Mouse (Mus musculus): ENCODE measurements around the gene Olfr1089. TPM values are rescaled to one million over a fixed set of nuclear protein-coding genes. Genes with fewer than 3 reads are reported as not detected.

Olfr1089 gene
- not detected in 2 replicates for total RNA-seq (2014; fragmentation: Nextera tagmentation)
- not detected in 2 replicates for total RNA-seq (2017)

DNA sequence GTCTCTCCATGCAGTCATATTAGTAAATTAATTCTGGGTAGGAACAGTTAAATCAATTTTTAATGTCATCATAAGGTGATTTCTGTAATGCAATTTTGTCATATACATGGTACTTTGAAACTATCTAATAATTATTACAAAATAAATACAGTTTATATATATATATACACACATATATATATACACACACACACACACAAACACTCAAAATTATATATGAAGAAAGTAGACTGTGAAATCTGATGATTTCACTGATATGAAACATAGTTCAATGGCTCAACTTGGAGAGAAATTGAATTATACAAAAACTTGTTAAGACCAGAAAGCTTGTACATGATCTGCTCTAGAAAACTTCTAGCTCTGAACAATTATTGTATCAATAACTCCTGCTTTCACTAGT is at the start of gene Olfr1089:
TSS of gene Olfr1089 (minus strand) at position 101 of the 400 bp plus-strand sequence.
- ATAC-seq (replicated peaks; ENCODE audit: low FRiP score, low TSS enrichment, poor library complexity, severe bottlenecking): no peak

DNA sequence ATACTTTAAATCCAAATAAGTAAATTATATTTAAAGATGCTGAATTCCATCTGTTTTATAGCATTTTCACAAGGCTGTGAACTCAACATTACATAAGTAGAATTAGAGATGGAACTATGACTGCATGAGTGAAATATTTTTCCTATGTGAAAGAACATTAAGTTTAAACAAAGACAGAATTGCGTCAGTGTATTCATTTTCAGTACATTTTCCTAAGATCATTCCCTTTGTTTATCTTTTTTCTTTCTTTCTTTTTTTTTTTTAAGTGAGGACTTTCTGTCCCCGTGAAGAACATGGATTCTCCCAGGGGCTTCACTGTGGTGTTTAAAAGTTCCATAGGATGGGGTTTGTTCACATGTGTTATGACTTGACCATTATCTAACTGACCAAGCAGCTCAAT is 48.7 kb upstream of the Olfr1089 start, which contains the start of gene Olfr1093:
TSS of gene Olfr1093 (plus strand) at position 301 of the 400 bp plus-strand sequence.
- no peak for ATAC-seq (replicated peaks; ENCODE audit: low FRiP score, low TSS enrichment, poor library complexity, severe bottlenecking)

DNA sequence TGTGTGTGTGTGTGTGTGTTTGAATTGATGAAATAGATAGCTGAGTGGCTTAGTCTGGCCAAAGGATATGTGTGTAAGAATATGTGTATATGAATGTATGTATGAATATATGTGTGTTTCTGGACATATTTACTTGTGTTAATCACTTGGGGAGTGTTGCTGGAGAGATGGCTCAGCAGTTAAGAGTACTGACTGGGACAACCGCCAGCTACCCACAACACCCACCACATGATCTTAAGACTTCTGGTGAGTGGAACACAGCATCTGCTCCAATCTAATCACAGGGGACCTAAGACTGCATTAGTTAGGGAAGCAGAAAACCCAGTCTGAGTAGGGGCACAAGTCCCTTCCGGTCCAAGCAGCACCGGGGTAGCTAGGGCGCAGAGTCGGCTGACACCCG is 27.5 kb upstream of the Olfr1089 start:
- ATAC-seq (replicated peaks; ENCODE audit: low FRiP score, low TSS enrichment, poor library complexity, severe bottlenecking): no peak

DNA sequence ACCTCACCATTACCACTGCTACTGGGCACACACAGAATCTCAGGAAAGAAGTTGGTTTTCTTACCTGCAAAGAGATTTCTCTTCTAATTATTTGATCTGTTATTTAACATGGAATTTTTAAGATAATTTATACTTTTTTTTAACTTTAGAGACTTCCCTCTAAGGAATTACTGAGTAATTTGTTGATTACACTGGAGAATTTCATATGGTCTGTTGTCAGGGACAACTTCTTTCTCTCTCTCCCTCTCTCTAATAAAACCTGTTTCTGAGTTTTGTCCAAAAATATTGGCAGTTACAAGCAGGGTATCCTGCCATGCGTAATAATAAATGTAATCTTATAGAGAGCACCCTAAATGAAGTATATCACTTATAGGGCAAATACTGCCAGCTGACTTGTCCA is 25.4 kb upstream of the Olfr1089 start, which contains the start of gene Olfr1090:
TSS of gene Olfr1090 (minus strand) at position 101 of the 400 bp plus-strand sequence.
- ATAC-seq (replicated peaks; ENCODE audit: low FRiP score, low TSS enrichment, poor library complexity, severe bottlenecking): no peak

DNA sequence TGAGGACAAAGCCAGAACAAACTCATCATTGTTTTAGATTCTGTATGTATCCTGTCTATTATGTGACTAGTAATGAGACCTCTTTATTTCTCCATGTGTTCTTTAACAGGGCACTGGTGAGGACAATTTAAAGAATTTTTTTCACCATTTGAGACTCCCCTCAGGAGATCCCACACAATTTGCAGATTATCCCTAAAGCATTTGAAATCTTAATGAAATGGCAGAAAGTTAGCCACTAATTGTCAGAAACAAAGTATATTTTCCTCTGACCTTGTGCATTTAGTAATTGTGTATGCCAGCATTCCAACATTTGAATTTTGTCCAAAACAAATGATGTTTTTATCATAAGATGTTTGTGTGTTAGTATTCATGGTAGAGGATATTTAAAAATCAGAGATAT is 35.2 kb downstream of the Olfr1089 start, which contains the start of gene Olfr1087:
TSS of gene Olfr1087 (minus strand) at position 101 of the 400 bp plus-strand sequence.
- no peak for ATAC-seq (replicated peaks; ENCODE audit: low FRiP score, low TSS enrichment, poor library complexity, severe bottlenecking)

Other genes starting within 250 kb of the Olfr1089 start
- not detected in 2 replicates for gene Olfr228, start 246.3 kb downstream of the Olfr1089 start, total RNA-seq (2014; fragmentation: Nextera tagmentation)
- gene Olfr228, start 246.3 kb downstream of the Olfr1089 start, total RNA-seq (2017): not detected in 2 replicates
- gene Olfr1076, start 225.2 kb downstream of the Olfr1089 start, total RNA-seq (2014; fragmentation: Nextera tagmentation): not detected in 2 replicates
- not detected in 2 replicates for gene Olfr1076, start 225.2 kb downstream of the Olfr1089 start, total RNA-seq (2017)
- gene Olfr1079, start 191.2 kb downstream of the Olfr1089 start, total RNA-seq (2014; fragmentation: Nextera tagmentation): not detected in 2 replicates
- not detected in 2 replicates for gene Olfr1079, start 191.2 kb downstream of the Olfr1089 start, total RNA-seq (2017)
- gene Olfr1080, start 175.5 kb downstream of the Olfr1089 start, total RNA-seq (2014; fragmentation: Nextera tagmentation): not detected in 2 replicates
- not detected in 2 replicates for gene Olfr1080, start 175.5 kb downstream of the Olfr1089 start, total RNA-seq (2017)
- not detected in 2 replicates for gene Olfr1082, start 134.7 kb downstream of the Olfr1089 start, total RNA-seq (2014; fragmentation: Nextera tagmentation)
- gene Olfr1082, start 134.7 kb downstream of the Olfr1089 start, total RNA-seq (2017): not detected in 2 replicates
- gene Olfr1084, start 94.0 kb downstream of the Olfr1089 start, total RNA-seq (2014; fragmentation: Nextera tagmentation): not detected in 2 replicates
- not detected in 2 replicates for gene Olfr1084, start 94.0 kb downstream of the Olfr1089 start, total RNA-seq (2017)
- not detected in 2 replicates for gene Olfr1085, start 71.7 kb downstream of the Olfr1089 start, total RNA-seq (2014; fragmentation: Nextera tagmentation)
- gene Olfr1085, start 71.7 kb downstream of the Olfr1089 start, total RNA-seq (2017): not detected in 2 replicates
- gene Olfr1086, start 53.6 kb downstream of the Olfr1089 start, total RNA-seq (2014; fragmentation: Nextera tagmentation): not detected in 2 replicates
- gene Olfr1086, start 53.6 kb downstream of the Olfr1089 start, total RNA-seq (2017): not detected in 2 replicates
- not detected in 2 replicates for gene Olfr1087, start 35.3 kb downstream of the Olfr1089 start, total RNA-seq (2014; fragmentation: Nextera tagmentation)
- not detected in 2 replicates for gene Olfr1087, start 35.3 kb downstream of the Olfr1089 start, total RNA-seq (2017)
- not detected in 2 replicates for gene Olfr1090, start 25.3 kb upstream of the Olfr1089 start, total RNA-seq (2014; fragmentation: Nextera tagmentation)
- not detected in 2 replicates for gene Olfr1090, start 25.3 kb upstream of the Olfr1089 start, total RNA-seq (2017)
- gene Olfr1093, start 48.8 kb upstream of the Olfr1089 start, total RNA-seq (2014; fragmentation: Nextera tagmentation): not detected in 2 replicates
- not detected in 2 replicates for gene Olfr1093, start 48.8 kb upstream of the Olfr1089 start, total RNA-seq (2017)
- gene Olfr141, start 76.3 kb upstream of the Olfr1089 start, total RNA-seq (2014; fragmentation: Nextera tagmentation): not detected in 2 replicates
- gene Olfr141, start 76.3 kb upstream of the Olfr1089 start, total RNA-seq (2017): not detected in 2 replicates
- gene Olfr1094, start 91.0 kb upstream of the Olfr1089 start, total RNA-seq (2014; fragmentation: Nextera tagmentation): not detected in 2 replicates
- not detected in 2 replicates for gene Olfr1094, start 91.0 kb upstream of the Olfr1089 start, total RNA-seq (2017)
- not detected in 2 replicates for gene Olfr1095, start 118.0 kb upstream of the Olfr1089 start, total RNA-seq (2014; fragmentation: Nextera tagmentation)
- not detected in 2 replicates for gene Olfr1095, start 118.0 kb upstream of the Olfr1089 start, total RNA-seq (2017)
- not detected in 2 replicates for gene Gm13723, start 141.1 kb upstream of the Olfr1089 start, total RNA-seq (2014; fragmentation: Nextera tagmentation)
- gene Gm13723, start 141.1 kb upstream of the Olfr1089 start, total RNA-seq (2017): not detected in 2 replicates
- not detected in 2 replicates for gene Olfr1097, start 158.5 kb upstream of the Olfr1089 start, total RNA-seq (2014; fragmentation: Nextera tagmentation)
- gene Olfr1097, start 158.5 kb upstream of the Olfr1089 start, total RNA-seq (2017): not detected in 2 replicates
- gene Olfr1098, start 190.8 kb upstream of the Olfr1089 start, total RNA-seq (2014; fragmentation: Nextera tagmentation): not detected in 2 replicates
- not detected in 2 replicates for gene Olfr1098, start 190.8 kb upstream of the Olfr1089 start, total RNA-seq (2017)
- gene Olfr1099, start 227.0 kb upstream of the Olfr1089 start, total RNA-seq (2014; fragmentation: Nextera tagmentation): not detected in 2 replicates
- not detected in 2 replicates for gene Olfr1099, start 227.0 kb upstream of the Olfr1089 start, total RNA-seq (2017)
- gene Olfr1100, start 246.3 kb upstream of the Olfr1089 start, total RNA-seq (2014; fragmentation: Nextera tagmentation): not detected in 2 replicates
- not detected in 2 replicates for gene Olfr1100, start 246.3 kb upstream of the Olfr1089 start, total RNA-seq (2017)